Comparison of ENCODE assay signal across 10 mouse cellular contexts in the genomic region with DNA sequence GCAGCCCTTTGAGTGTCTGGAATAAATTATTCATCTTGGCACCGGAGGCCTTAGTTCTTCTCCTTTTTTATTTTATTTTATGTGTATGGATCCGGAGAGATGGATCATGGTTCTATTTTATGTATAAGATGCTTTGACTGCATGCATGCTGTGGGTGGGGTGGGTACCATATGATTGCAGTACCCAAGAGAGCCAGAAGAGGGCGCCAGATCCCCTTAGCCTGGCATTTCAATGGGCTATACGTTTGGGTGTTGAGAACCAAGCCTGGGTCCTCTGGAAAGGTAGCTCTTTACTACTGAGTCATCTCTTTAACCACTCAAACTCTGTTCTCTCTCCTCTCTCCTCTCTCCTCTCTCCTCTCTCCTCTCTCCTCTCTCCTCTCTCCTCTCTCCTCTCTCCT. TPM values are rescaled to one million over a fixed set of nuclear protein-coding genes. Genes with fewer than 3 reads are reported as not detected.
DNase-seq lines count a peak whose midpoint lies in the region; ATAC-seq and TF ChIP-seq lines count a peak whose summit lies in the region.
"Had no signal": no experiment of that assay in that cellular context is flagged by ENCODE, and none has a peak within 500 bp of the region (broad histone marks: within the 10 kb centered on the region; RNA-seq: fewer than 3 reads in every experiment).

No protein-coding gene starts in this region.

- no peak overlapping the region for H3K9ac ChIP-seq in liver, postnatal 0 days (replicated peaks)
- H3K9ac ChIP-seq in liver, embryonic 11.5 days (ENCODE audit: low read depth, low read length), result no peak overlapping the region
- H3K9ac ChIP-seq: heart, embryonic 13.5 days had no signal

- WGBS in cerebellum, adult 2 months, result 42% methylated on average over 4 of the region's 4 CpGs
- WGBS in liver, postnatal 0 days (ENCODE audit: insufficient replicate concordance), result 27% methylated on average over 4 of the region's 4 CpGs
- 32% methylated on average over 4 of the region's 4 CpGs for WGBS in liver, embryonic 11.5 days

- TF ChIP-seq EP300 in liver, postnatal 0 days (IDR thresholded peaks at IDR 0.05; ENCODE audit: low read depth), result no peak

- peak; percentile 48; the same call in 1 of the 2 replicates for TF ChIP-seq CTCF in cerebellum, adult 2 months (IDR thresholded peaks at IDR 0.05; ENCODE audit: borderline replicate concordance, insufficient read depth, low read depth, low read length)
- peak; percentile 72 for TF ChIP-seq CTCF in liver, postnatal 0 days (IDR thresholded peaks at IDR 0.05; ENCODE audit: low read depth)

- ATAC-seq in liver, postnatal 0 days, result no peak
- no peak for ATAC-seq in liver, embryonic 11.5 days (replicated peaks; ENCODE audit: low FRiP score)

- H3K4me3 ChIP-seq in cerebellum, adult 2 months (replicated peaks; ENCODE audit: insufficient read depth, low read depth, low read length), result no peak overlapping the region
- H3K4me3 ChIP-seq in liver, postnatal 0 days (ENCODE audit: low read depth, low read length), result no peak overlapping the region
- no peak overlapping the region for H3K4me3 ChIP-seq in liver, embryonic 11.5 days (ENCODE audit: low read depth, low read length)
- H3K4me3 ChIP-seq: erythroblast, embryonic 14.5 days; heart, embryonic 13.5 days had no signal

- 0 out of 2 replicates have a peak, but pooled peaks cover 1% of the 10 kb centered on the region for H3K27me3 ChIP-seq in cerebellum, adult 2 months (ENCODE audit: control insufficient read depth, insufficient read depth, low read length)
- no peaks in the 10 kb centered on the region for H3K27me3 ChIP-seq in liver, postnatal 0 days (ENCODE audit: insufficient read depth, low read length)
- no peaks in the 10 kb centered on the region for H3K27me3 ChIP-seq in liver, embryonic 11.5 days (replicated peaks; ENCODE audit: control insufficient read depth, insufficient read depth, low read length)

- no peak overlapping the region for H3K27ac ChIP-seq in cerebellum, adult 2 months (ENCODE audit: insufficient read depth, low read length)
- no peak overlapping the region for H3K27ac ChIP-seq in liver, postnatal 0 days (ENCODE audit: low read depth)
- H3K27ac ChIP-seq in liver, embryonic 11.5 days (ENCODE audit: low read depth, low read length), result no peak overlapping the region
- H3K27ac ChIP-seq: heart, embryonic 13.5 days had no signal

- no peak overlapping the region for H3K4me2 ChIP-seq in liver, postnatal 0 days (ENCODE audit: low read depth, low read length)
- H3K4me2 ChIP-seq in liver, embryonic 11.5 days, result no peak overlapping the region
- H3K4me2 ChIP-seq: heart, embryonic 13.5 days had no signal

- H3K36me3 ChIP-seq in liver, postnatal 0 days (replicated peaks; ENCODE audit: insufficient read depth, low read length), result no peaks in the 10 kb centered on the region
- H3K36me3 ChIP-seq in liver, embryonic 11.5 days (ENCODE audit: control insufficient read depth, insufficient read depth, low read length), result no peaks in the 10 kb centered on the region
- H3K36me3 ChIP-seq: heart, embryonic 13.5 days had no signal

- no peaks in the 10 kb centered on the region for H3K9me3 ChIP-seq in liver, postnatal 0 days (ENCODE audit: low read length)
- H3K9me3 ChIP-seq in liver, embryonic 11.5 days (ENCODE audit: control insufficient read depth, low read length), result no peaks in the 10 kb centered on the region
- H3K9me3 ChIP-seq: heart, embryonic 13.5 days had no signal

- no peak for DNase-seq in cerebellum, adult 2 months
- DNase-seq in cerebellum, adult 18-20 months, result no peak
- peak; percentile 46 for DNase-seq in liver, postnatal 0 days
- DNase-seq in liver, embryonic 11.5 days (ENCODE audit: low spot score), result no peak
- DNase-seq in adrenal gland, postnatal 25 days, result peak; percentile 26
- DNase-seq in thymus, postnatal 0 days (ENCODE audit: low spot score), result peak; percentile 11
- no peak for DNase-seq in heart, adult 9 months (ENCODE audit: low spot score in 2 of 2)
- DNase-seq in frontal cortex, postnatal 36 days (ENCODE audit: low spot score in 2 of 2), result no peak

- H3K4me1 ChIP-seq in cerebellum, adult 2 months (ENCODE audit: control insufficient read depth, insufficient read depth, low read length), result no peaks in the 10 kb centered on the region
- no peaks in the 10 kb centered on the region for H3K4me1 ChIP-seq in liver, postnatal 0 days (ENCODE audit: insufficient read depth)
- H3K4me1 ChIP-seq in liver, embryonic 11.5 days (replicated peaks; ENCODE audit: control insufficient read depth, insufficient read depth, low read length), result no peaks in the 10 kb centered on the region

- no peak for TF ChIP-seq POLR2A in cerebellum, adult 2 months (IDR thresholded peaks at IDR 0.05; ENCODE audit: borderline replicate concordance, insufficient read depth, low read length)

RNA-seq across cellular contexts. Expression of a gene that starts 19.4 kb away (rescaled TPM):
- polyA plus RNA-seq in cerebellum, adult 2 months (2012; rRNA removed), result 0.05 and 0.06 TPM in 2 replicates
- polyA plus RNA-seq in liver, postnatal 0 days (2015; fragmentation: Nextera tagmentation; extraction: Ambion mirVana), result 0.06 and 0.14 TPM in 2 replicates
- 0.22 and 0.40 TPM in 2 replicates for polyA plus RNA-seq in liver, embryonic 11.5 days (2014; fragmentation: Nextera tagmentation; extraction: Ambion mirVana)
- not detected in 2 replicates for total RNA-seq in adrenal gland, postnatal 25 days (2021)
- polyA plus RNA-seq in thymus, postnatal 0 days (2015; fragmentation: Nextera tagmentation; extraction: Ambion mirVana), result 0.12 and 0.21 TPM in 2 replicates
- polyA plus RNA-seq: erythroblast, embryonic 14.5 days had no signal

RNA-seq across cellular contexts. Expression of a gene that starts 23.5 kb away (rescaled TPM):
- polyA plus RNA-seq in cerebellum, adult 2 months (2012; rRNA removed), result 0.10 TPM in 1 of 2 replicates, not detected in the other
- polyA plus RNA-seq in liver, postnatal 0 days (2015; fragmentation: Nextera tagmentation; extraction: Ambion mirVana), result not detected in 2 replicates
- not detected in 2 replicates for polyA plus RNA-seq in liver, embryonic 11.5 days (2014; fragmentation: Nextera tagmentation; extraction: Ambion mirVana)
- total RNA-seq in adrenal gland, postnatal 25 days (2021), result not detected in 2 replicates
- polyA plus RNA-seq in thymus, postnatal 0 days (2015; fragmentation: Nextera tagmentation; extraction: Ambion mirVana), result 0.12 TPM in 1 of 2 replicates, not detected in the other
- polyA plus RNA-seq: erythroblast, embryonic 14.5 days had no signal

RNA-seq across cellular contexts. Expression of a gene that starts 46.7 kb away (rescaled TPM):
- 0.18 and 0.36 TPM in 2 replicates for polyA plus RNA-seq in cerebellum, adult 2 months (2012; rRNA removed)
- 0.24 and 0.34 TPM in 2 replicates for polyA plus RNA-seq in liver, postnatal 0 days (2015; fragmentation: Nextera tagmentation; extraction: Ambion mirVana)
- 0.14 and 0.26 TPM in 2 replicates for polyA plus RNA-seq in liver, embryonic 11.5 days (2014; fragmentation: Nextera tagmentation; extraction: Ambion mirVana)
- not detected in 2 replicates for total RNA-seq in adrenal gland, postnatal 25 days (2021)
- 0.42 and 0.44 TPM in 2 replicates for polyA plus RNA-seq in thymus, postnatal 0 days (2015; fragmentation: Nextera tagmentation; extraction: Ambion mirVana)
- polyA plus RNA-seq: erythroblast, embryonic 14.5 days; heart, embryonic 13.5 days had no signal

Comparison
In these comparisons a context has a peak if more than half of its experiments do, and no peak if none do; other contexts are left out.
1. DNase-seq: peak in liver, postnatal 0 days (single experiment), adrenal gland, postnatal 25 days (single experiment) and thymus, postnatal 0 days (single experiment); none in cerebellum, adult 2 months (0 of 2), cerebellum, adult 18-20 months (0 of 2), liver, embryonic 11.5 days (single experiment), heart, adult 9 months (0 of 2) and frontal cortex, postnatal 36 days (0 of 2).